Mouse (Mus musculus) ES-CJ7 (cell line): ENCODE measurements around the gene Igf1r.

Experiments
- DNase-seq: peaks from one replicate; pipeline ENCODE4 v3.0.0; 2011; ENCODE audit warnings: low read depth, low spot score

The Igf1r gene

DNA sequence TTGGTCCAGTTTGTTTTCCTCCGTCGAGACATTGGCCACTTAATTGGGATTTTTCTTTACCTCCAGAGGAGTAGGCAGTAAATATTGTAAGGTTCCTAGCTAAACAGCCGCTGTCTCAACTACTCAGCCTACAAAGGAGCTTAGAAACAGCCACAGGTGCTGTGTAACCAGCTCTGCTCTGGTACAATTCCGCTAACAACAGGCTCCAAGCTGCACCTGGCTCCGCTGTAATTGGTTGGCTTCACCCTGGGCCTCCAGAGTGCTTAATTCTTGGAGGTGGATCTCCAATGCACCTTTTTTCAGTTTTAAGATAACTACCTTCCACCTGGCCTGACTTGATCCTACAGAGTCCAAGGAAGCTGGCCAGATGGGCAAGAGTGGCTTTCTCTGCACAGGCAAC is 271.4 kb downstream of the Igf1r start:
- no peak for DNase-seq

DNA sequence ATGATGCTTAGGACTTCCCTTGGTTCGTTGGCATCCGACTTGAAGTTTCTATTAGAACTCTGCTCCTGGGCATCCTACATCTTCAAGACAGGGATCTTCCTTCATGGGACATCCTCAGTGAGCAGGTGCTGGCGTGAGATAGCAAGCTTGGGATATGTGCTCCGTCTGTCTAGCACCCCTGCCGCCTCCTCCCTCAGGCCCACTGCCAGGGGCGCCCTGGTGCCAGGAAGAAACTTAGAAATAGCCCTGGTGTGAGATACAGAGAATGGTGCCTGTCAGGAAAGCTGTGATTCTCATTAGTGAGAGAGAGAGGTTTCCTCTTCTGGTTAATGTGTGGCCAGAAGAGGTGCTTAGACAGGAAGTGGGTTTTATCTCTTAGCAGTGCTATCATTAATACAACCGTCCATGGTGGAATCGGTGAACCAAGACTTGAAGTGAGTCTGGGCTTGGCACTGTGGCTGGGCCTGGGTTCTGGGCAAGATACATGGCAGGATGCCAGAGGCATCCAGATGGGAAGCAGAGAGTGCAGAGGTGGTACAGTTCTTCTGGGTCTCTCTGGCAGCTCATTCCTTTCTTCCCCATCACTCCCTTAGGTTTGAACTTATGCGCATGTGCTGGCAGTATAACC is 272.9 kb downstream of the Igf1r start:
- DNase-seq: no peak

DNA sequence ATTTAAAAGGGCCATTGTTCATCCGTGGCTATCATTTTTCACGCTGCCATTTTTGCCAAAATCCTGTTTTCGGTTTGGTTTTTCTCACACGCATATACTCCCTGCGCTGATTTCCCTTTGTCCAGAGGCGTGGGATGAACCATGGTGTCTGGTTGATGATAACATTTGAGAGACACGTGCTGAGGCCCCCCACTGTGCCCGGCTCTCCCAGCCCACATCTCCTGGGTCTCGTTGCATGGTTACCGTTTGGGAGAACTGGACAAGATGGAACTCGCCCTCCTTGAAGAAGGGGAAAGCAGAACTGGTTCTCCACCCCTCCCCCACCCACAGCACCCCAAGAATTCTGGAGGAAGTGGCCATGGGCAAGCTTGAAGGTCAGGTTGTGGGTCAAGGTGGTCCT is 274.4 kb downstream of the Igf1r start:
- peak; percentile 29 for DNase-seq

DNA sequence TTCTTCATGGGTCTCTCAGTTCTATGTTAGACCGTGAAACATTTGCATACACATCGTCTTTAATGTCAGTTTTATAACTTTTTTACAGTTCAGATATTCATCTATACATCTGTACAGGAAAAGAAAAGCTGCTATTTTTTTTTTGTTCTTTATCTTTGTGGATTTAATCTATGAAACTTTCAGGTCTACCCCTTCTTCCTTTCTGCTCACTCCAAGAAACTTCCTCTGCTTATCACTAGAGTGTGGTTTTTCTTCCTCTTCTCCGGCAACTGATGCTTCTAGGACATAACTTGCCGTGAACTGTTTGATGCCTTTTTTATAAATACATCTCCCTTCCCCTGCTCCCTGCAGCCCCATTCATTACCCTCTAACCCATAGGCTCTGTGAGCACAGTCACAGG is 275.0 kb downstream of the Igf1r start:
- DNase-seq: no peak

DNA sequence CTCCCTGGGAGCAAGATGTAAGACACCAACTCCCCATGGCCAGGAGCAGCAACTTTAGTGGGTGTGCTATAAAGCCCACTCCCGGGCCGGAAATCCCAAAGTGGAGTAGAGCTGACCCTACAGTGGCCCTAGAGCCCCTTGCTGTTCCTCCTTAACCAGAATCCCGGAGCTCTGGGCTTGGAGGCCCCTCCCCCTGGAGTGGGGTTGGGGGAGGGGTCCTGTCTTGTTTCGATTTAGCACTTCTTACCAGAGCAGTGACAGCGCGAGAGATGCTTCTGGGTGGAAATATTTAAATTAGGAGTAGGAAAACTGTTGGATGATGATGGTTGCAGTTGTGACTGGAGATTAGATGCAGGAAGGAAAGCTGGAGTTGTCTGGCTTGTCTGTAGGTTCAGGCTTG is 275.9 kb downstream of the Igf1r start:
- DNase-seq: peak; percentile 23

DNA sequence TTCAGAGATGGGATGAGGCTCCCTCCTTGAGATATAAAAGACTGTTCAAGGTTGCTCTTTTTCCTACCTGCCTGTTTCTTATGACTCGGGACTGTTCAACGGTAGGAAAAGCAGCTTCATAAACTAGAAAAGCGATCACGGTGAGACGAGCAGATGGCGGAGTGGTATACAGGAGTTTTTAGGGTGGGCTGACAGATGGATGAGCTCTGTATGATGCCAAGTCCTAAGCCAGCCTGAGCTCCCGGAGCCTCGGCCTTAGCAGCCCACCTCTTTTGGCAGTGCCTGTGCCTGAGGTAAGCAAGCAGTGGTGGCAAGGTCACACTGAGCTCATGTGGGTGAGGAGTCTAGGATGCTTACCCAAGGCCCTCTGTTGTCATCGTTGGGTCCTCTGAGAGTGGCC is 278.2 kb downstream of the Igf1r start:
- no peak for DNase-seq

DNA sequence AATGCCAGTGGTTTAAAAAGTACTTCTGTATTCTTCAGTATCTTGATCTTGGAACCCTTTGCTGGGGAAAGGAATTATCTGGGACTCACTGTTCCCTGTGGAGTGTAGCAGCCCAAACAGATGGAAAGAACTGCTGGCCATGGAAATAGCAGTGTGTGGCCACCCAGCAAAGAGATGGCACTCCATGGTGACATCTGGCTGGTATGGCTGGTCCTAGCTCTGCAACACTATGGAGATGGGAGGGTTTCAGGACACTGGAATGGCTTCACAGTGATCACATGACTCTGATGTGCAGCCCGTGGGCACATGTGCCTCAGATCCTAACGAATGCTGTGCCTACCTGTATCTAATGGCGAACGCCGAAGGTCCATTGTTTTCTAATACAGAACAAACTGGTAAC is 279.9 kb downstream of the Igf1r start:
- DNase-seq: no peak

DNA sequence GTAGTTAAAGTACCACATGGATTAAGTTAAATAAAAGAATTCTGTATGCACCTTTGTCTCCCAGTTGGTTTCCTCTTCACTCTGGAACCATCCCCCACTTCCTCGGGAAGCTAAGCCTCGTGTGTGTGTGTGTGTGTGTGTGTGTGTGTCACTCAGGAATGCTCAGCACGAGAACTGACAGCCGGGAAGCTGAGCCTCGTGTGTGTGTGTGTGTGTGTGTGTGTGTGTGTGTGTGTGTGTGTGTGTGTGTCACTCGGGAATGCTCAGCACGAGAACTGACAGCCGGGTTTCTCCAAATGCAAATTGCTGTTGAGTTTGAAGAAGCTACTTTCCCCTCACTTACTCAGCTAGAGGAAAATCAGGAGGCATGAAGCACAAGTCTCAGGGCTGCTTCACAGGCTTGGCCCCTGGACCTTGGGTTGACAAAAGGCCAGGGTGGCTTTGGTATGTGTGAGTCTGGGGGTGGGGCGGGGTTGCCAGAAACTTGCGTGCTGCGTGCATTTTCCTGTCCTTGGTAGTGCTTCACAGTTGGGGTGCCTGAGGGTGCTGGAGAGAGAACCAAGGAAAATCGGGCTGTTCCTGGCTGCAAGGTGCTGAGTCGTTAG is 281.1 kb downstream of the Igf1r start:
- DNase-seq: peak; percentile 32

DNA sequence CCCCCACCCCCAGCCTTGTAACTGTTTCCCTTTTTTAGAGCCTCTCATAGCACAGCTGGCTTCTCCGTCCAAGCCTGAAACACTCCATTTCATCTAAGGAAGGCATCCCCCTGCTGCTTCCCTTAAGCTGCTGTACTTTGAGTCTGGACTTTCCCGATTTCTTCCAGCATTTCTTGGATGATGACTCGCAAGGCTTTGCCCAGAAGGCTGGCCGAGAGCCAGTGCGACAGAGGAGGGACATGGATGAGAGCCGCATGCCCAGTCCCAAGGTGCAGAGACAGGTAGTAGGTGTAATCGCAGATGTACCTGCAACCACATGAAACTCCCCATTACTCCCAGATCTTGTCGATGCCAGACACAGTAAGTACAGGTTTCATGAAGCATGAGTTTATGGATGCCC is 284.2 kb downstream of the Igf1r start:
- no peak for DNase-seq

DNA sequence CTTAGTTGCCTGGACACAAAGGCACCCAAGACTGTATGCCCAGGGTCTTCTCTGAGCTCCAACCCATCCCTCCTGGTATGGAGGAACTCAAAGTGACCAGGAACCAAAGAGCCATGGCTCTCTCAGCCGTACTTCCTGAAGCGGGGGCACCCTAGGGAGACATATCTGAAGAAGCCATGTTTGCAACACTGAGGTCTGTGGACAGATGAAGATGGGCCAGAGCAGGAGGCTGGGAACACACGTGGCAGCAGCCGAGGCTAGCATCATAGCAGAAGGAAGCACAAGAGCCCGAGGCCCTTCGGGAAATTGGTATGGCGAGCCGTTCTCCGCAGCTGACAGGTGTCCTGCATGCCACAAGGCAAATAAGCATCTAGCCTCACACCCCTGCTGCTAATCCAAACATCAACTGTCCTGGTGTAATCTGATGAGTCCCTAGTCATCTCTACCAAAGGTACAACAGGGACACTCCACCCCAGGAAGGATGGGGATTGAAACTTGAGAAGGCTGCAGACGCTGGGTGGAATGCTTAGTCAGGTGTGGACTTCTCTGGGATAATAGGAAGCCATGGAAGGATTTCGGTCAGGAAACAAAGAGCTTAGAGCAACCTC is 286.7 kb downstream of the Igf1r start:
- DNase-seq: peak; percentile 58

DNA sequence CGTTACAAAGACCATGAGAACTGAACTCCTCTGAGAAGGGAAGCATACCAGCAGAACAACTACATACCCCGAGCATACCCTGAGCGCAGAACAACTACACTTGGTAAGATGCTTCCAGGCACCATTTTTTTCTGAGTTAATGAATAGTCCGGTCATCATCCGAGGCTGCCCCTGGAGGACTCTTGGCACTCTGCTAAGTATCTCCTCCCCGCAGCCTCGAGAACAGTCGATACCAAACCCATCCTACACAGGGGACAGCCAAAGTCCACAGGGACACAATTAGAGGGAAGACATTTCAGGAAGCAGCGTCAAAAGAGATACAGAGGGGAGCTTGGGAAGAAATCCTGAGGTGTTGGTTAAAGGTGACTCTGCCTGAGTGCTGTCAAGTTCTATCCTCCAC is 288.6 kb downstream of the Igf1r start:
- DNase-seq: no peak

DNA sequence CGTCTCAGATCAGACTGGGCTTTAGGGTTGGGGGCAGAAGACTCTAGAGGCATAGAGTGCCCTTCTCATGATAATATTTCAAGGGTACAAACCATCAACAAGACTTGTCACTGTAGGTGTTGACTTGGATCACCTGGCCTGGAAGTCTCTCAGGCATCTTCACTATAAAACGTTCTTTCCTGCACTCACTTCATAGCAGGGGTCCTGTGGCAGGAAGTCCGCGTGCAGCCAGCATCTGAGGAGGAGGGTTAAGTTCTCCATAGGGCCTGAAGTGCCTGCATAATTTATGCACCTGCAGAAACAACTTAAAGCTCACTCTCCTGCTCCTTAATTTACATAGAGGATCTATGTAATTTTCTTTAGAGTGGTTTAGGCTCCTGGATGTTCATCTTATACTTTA is 293.1 kb downstream of the Igf1r start:
- DNase-seq: peak; percentile 65

DNA sequence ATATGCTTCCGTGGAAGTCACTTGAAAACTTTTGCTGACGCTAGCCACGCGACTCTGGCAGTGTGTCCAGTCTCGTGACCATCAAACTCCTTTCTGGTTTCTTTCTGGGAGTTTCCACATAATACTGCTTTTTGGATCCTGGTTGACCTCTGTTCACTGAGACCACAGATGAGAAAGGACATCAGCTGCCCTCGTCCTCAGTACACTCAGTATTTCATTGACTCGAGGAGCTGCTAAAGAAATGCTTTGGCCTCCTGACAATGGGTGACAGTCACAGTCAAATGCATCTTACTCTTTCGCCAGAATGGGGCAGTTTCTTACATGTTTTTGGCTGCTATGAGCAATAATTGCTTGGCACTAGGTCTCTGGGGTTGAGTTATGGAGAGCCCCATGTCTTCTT is 293.6 kb downstream of the Igf1r start:
- DNase-seq: no peak

DNA sequence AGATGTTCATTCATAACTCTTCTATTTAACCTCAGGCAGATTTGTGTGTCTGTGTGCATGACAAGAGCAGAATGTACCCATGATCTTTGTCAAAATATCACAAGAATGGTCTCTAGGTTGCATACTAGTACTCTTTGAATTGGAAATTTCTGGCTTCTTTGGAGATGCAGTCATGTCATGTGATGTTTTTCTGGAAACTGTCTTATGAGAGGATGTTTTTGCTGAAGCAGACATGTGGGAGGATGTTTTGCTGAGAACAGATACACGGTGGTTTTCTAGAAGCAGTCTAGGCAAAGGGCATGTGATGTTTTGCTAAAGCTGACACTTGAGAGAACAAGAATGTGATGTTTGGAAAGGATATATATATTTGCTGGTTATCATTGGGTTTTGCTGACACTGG is 297.8 kb downstream of the Igf1r start:
- no peak for DNase-seq

DNA sequence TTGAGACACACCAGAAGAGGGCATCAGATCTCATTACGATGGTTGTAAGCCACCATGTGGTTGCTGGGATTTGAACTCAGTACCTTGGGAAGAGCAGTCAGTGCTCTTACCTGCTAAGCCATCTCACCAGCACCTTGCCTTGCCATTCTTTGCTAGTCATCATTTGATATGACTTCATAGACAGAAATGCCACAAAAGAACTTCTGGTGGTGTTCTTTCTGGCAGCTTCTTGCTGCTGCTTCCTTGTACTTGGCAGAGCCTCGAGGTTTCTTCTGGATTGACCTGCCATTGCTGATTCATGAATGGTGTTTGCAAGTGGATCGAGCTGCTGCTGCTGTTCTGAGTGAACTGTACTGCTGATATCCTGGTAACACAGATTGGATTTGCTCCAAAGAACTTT is 298.3 kb downstream of the Igf1r start:
- no peak for DNase-seq

DNA sequence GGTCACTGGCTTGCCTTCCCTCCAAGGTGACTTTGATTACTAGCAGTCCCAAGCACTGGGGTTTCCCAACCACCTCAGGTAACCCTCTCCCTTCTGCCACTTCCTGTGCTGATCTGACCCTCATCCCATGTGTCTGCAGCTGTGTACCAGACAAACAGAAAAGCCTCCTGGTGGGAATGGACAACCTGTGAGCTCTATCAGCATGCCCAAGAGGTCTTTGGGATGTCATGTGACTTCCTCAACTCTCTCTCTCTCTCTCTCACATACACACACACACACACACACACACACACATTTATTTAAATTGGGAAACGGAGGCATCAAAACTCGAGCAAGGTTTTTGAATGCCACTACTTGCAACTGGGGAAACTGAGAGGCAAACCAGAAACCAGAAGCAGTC is 305.1 kb downstream of the Igf1r start:
- DNase-seq: no peak

DNA sequence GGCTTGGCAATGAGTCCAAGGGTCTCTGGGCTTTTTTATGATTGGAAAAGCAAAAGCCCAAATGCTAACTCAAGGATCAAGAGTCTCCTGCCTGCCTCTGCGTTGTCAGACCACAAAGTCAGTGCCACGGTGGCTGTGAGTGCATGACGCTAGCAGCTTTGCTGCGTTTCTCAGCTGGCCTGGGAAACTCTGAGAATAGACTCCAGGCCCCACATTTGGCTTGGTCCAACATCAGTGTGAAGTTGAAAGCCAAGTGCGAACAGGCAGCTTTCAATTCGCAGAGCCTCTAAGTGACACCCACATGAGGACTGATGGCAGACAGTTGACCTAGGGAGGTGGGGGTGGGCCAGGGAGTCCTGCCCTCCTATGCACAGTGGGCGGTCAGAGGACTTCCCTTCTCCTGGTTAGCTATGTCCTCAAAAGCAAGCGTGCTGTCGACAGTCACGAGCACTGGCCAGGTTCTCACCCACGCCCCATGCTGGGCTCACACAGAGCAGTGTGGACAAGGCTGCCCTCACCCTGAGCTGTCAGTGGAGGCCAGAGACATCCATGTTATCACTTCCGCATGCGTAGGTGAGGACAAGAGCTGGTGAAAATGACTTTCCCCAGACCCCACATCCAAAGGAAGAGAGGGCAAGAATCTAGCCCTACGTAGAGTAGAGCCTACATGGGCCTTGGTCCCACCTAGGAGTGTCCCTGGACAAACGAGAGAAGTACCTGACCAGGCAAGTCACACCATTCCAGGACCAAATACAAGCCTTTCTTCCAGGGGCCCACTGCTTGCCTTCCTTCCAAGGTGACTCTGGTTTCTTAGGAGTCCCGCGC is 305.9 kb downstream of the Igf1r start:
- no peak for DNase-seq

DNA sequence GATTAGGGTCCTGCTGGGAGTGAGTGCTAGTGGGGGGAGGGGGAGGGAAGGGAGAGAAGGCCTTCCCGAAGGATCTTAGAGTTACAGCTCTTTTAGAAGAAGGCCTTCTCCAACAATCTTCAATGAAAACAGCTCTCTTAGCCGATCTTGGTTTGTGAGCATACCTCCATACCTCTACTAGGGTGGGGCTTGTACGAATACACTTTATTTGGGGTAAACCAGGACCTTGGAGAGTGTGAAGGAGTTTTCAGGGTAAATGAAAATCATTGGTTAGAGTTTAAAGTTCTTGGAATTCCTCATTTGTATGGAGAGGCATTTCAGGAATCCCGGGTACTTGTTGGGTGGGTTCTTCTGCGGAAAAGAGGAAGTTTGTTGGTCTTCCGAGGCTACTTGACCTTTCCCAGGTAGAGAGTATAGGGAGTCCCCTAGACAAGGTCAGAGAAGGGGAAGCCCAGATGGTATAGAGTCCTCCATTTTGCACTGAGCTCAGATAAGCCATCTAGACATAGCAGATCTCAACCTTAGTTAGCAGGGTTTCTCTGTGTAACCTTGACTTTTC is 307.0 kb downstream of the Igf1r start:
- peak; percentile 67 for DNase-seq

DNA sequence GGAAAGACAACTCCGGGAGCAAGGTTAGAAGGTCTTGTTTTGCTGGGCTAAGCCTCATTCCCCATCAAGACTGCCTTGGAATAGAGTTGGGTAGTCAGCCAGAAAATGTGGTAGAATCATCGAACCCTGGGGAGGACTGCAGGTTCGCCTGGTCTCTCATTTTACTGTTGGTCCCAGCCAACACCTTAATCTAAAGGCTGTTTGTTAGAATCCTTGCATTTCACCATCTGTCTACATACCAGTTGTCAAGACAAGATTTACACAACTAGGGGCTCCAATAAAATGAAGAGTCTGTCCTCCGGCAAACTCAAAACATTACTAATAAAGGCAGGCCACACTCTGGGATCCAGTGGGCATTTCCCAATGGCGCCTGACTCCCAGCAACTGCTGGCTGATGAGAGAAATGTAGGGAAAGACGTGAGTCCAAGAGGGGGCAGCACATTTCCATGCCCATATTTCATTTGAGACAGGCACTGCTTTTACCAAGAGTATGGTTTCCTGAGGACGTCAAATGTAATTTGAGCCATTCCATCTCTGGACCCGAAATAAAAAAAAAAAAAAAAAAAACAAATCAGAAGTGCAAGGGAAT is 310.1 kb downstream of the Igf1r start:
- DNase-seq: no peak

DNA sequence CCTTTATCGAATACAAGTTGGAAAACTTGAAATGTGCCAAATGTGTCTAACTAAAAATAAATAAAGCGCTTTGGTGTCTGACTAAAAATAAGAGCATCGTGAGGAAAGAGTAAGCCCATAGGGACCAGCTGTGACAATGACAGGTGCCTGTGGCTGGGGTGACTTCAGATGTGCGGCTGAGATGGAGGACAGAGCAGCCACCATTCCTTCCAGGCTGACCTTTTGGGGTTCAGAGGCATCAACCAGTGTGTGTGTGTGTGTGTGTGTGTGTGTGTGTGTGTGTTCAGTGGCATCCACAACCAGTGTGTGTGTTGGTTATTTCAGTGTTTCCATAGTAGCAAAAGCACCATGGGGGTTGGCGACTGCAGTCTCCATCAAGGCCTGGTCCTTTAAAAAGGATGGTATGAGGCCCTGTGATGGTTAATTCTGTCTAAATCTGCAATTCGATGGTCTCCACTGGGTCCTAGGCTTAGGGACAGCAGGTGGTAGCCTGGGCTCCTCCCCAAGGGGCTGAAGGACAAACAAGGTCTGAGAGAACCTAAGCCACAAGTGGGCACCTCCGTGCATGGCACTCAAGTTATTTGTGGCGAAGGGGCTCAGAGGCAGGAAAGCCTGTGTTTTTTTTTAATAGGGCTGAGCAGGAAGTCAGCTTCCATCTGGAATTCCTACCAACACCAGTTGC is 310.9 kb downstream of the Igf1r start:
- DNase-seq: no peak

DNA sequence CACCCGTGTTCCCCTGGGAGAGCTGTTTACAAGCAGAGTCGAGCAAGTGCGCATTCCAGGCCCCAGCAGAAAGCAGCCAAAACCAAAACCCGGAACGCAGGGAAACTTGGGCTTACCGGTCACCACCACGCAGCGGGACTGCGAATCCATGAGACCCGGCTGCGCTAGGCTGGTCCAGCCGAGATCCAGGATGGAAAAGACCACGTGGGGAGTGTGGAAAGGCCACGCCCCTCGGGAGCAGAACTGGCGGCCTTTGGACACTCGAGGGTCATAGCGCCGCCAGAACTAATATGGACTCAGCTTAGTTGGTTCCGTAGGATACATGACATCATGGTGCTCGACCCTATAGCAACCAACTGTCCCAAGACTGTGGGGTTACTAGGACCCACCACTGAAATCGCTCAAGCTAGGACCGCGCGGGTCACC is 311.4 kb downstream of the Igf1r start, which contains the start of gene Pgpep1l:
TSS of gene Pgpep1l (minus strand) at position 206 of the 426 bp plus-strand sequence.
- peak; percentile 54 for DNase-seq
